ENCODE assay signal across 24 mouse cellular contexts in the genomic region with DNA sequence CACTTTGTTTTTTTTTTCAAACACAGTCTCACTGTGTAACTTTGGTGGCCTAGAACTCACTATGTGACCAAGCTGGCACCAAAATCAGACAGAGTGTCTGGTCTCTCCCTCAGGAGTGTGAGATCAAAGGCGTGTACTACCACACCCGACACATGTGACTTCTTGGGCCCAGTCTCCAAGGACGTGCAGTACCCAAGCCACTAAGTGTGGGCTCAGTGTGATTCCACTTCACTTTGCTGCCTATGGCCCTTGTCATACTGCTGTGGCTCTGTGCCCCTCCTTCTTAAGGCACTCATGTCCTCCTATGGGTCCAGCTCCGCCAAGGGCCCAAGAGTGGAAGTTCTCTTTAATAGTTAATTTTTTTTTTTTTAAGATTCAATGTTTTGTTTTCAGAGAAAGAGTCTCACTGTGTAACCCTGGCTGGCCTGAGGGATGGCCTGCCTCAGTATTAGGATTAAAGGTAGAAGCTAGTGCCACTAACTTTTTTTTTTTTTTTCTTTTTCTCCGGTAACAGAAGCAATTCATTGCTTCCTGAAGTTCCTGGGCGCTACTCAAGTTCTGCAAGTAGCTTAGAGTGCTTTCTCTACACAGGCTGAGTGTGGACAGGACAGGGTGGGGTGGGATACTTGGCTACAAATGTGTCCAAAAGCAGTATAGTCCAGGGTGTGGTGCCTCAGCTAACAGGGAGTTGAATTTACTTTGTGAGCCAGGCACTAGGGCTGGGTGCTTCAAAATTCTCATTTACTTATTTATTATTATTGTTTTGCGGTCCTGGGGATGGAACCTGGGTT. TPM values are rescaled to one million over a fixed set of nuclear protein-coding genes. Genes with fewer than 3 reads are reported as not detected.
DNase-seq lines count a peak whose midpoint lies in the region; ATAC-seq and TF ChIP-seq lines count a peak whose summit lies in the region.
"Had no signal": no experiment of that assay in that cellular context is flagged by ENCODE, and none has a peak within 500 bp of the region (broad histone marks: within the 10 kb centered on the region; RNA-seq: fewer than 3 reads in every experiment).

No protein-coding gene starts in this region.

- H3K27me3 ChIP-seq in heart, embryonic 11.5 days (ENCODE audit: control insufficient read depth, insufficient read depth, low read length) = no peaks in the 10 kb centered on the region
- no peaks in the 10 kb centered on the region for H3K27me3 ChIP-seq in E14TG2a.4 (ENCODE audit: insufficient read depth, low read length)
- H3K27me3 ChIP-seq: embryonic facial prominence, embryonic 13.5 days; forebrain, embryonic 15.5 days; heart, embryonic 13.5 days; liver, embryonic 12.5 days; neural tube, embryonic 13.5 days had no signal

- H3K9ac ChIP-seq in heart, embryonic 11.5 days (ENCODE audit: low read depth, low read length) = no peak overlapping the region
- H3K9ac ChIP-seq: embryonic facial prominence, embryonic 13.5 days; forebrain, embryonic 15.5 days; heart, embryonic 13.5 days; liver, embryonic 12.5 days; neural tube, embryonic 13.5 days had no signal

- WGBS in heart, embryonic 11.5 days (ENCODE audit: insufficient replicate concordance) = 88% methylated on average over 7 of the region's 7 CpGs

- no peaks in the 10 kb centered on the region for H3K9me3 ChIP-seq in heart, embryonic 11.5 days (replicated peaks; ENCODE audit: control insufficient read depth, low read length)
- H3K9me3 ChIP-seq in E14TG2a.4 (ENCODE audit: low read length) = no peaks in the 10 kb centered on the region
- H3K9me3 ChIP-seq: embryonic facial prominence, embryonic 13.5 days; forebrain, embryonic 15.5 days; heart, embryonic 13.5 days; hindbrain, embryonic 10.5 days; liver, embryonic 12.5 days; neural tube, embryonic 13.5 days had no signal

- no peak overlapping the region for H3K27ac ChIP-seq in heart, embryonic 11.5 days (ENCODE audit: low read depth, low read length)
- H3K27ac ChIP-seq: embryonic facial prominence, embryonic 13.5 days; forebrain, embryonic 15.5 days; heart, embryonic 13.5 days; hindbrain, embryonic 10.5 days; left cerebral cortex, adult 2 months; liver, embryonic 12.5 days; neural tube, embryonic 13.5 days had no signal

- DNase-seq in heart, adult 11 months = peak; percentile 93
- peak; percentile 81 to 86 for DNase-seq in lung, adult 18-20 months
- peak; percentile 48 for DNase-seq in lung, postnatal 14 days
- DNase-seq in neural tube, embryonic 10.5 days (ENCODE audit: extremely low spot score, low spot score) = no peak
- no peak for DNase-seq in embryo, embryonic 10.5 days (ENCODE audit: low spot score)
- DNase-seq: cerebellum, postnatal 10 days; kidney, adult 8-10 months; kidney, postnatal 25 days; left cerebral cortex, postnatal 4 days; right cerebral cortex, postnatal 14 days; spleen, adult 18-20 months; thymus, adult 2 months had no signal

- ATAC-seq in heart, embryonic 11.5 days (replicated peaks; ENCODE audit: insufficient number of reproducible peaks, low FRiP score, low TSS enrichment) = no peak
- no peak for ATAC-seq in erythroblast, adult 5-6 weeks (replicated peaks; ENCODE audit: low FRiP score, poor library complexity, severe bottlenecking)
- ATAC-seq: forebrain, embryonic 15.5 days; liver, embryonic 12.5 days had no signal

- TF ChIP-seq CTCF in E14TG2a.4 (conservative IDR thresholded peaks at IDR 0.05; ENCODE audit: low read length) = no peak

- H3K36me3 ChIP-seq in heart, embryonic 11.5 days (ENCODE audit: control insufficient read depth, insufficient read depth, low read length) = peaks cover 35% of the 10 kb centered on the region
- H3K36me3 ChIP-seq in E14TG2a.4 (ENCODE audit: insufficient read depth, low read length) = peaks cover 92% of the 10 kb centered on the region
- H3K36me3 ChIP-seq: forebrain, embryonic 15.5 days had no signal

- H3K4me2 ChIP-seq in heart, embryonic 11.5 days = no peak overlapping the region
- H3K4me2 ChIP-seq: embryonic facial prominence, embryonic 13.5 days; forebrain, embryonic 15.5 days; heart, embryonic 13.5 days; liver, embryonic 12.5 days; midbrain, embryonic 11.5 days; neural tube, embryonic 13.5 days had no signal

- peaks cover 5% of the 10 kb centered on the region; the same call in 1 of the 2 replicates for H3K4me1 ChIP-seq in heart, embryonic 11.5 days (ENCODE audit: control insufficient read depth, insufficient read depth, low read length)
- H3K4me1 ChIP-seq in E14TG2a.4 (replicated peaks; ENCODE audit: low read depth, low read length) = peaks cover 90% of the 10 kb centered on the region

- H3K4me3 ChIP-seq in heart, embryonic 11.5 days (ENCODE audit: low read depth, low read length) = no peak overlapping the region
- H3K4me3 ChIP-seq in E14TG2a.4 (replicated peaks; ENCODE audit: low read length) = peak overlapping the region; percentile 39; the same call in 1 of the 2 replicates
- H3K4me3 ChIP-seq: embryonic facial prominence, embryonic 13.5 days; forebrain, embryonic 15.5 days; heart, embryonic 13.5 days; hindbrain, embryonic 10.5 days; left cerebral cortex, adult 2 months; liver, embryonic 12.5 days; neural tube, embryonic 13.5 days had no signal

RNA-seq across cellular contexts. Expression of a gene that starts 13.8 kb away (rescaled TPM):
- polyA plus RNA-seq in heart, embryonic 11.5 days (2014; fragmentation: Nextera tagmentation; extraction: Ambion mirVana) = 8.9 and 9.0 TPM in 2 replicates
- total RNA-seq in erythroblast, adult 5-6 weeks (2015; ENCODE audit: low replicate concordance) = 1.2 TPM in 1 of 2 replicates, not detected in the other
- 0.09 TPM in 1 of 2 replicates, not detected in the other for total RNA-seq in erythroblast, adult 5-6 weeks (2017; ENCODE audit: low replicate concordance)
- total RNA-seq: monocyte, adult 5-6 weeks had no signal

RNA-seq across cellular contexts. Expression of a gene that starts 24.6 kb away (rescaled TPM):
- 90.5 and 103 TPM in 2 replicates for polyA plus RNA-seq in heart, embryonic 11.5 days (2014; fragmentation: Nextera tagmentation; extraction: Ambion mirVana)
- 28.0 and 63.8 TPM in 2 replicates for total RNA-seq in erythroblast, adult 5-6 weeks (2015; ENCODE audit: low replicate concordance)
- 23.6 and 31.9 TPM in 2 replicates for total RNA-seq in erythroblast, adult 5-6 weeks (2017; ENCODE audit: low replicate concordance)

RNA-seq across cellular contexts. Expression of a gene that starts 50.6 kb away (rescaled TPM):
- 1.1 and 1.9 TPM in 2 replicates for polyA plus RNA-seq in heart, embryonic 11.5 days (2014; fragmentation: Nextera tagmentation; extraction: Ambion mirVana)
- 1.3 TPM in 1 of 2 replicates, not detected in the other for total RNA-seq in erythroblast, adult 5-6 weeks (2015; ENCODE audit: low replicate concordance)
- total RNA-seq in erythroblast, adult 5-6 weeks (2017; ENCODE audit: low replicate concordance) = not detected in 2 replicates
- total RNA-seq: left cerebral cortex, adult 2 months; left cerebral cortex, postnatal 4 days; monocyte, adult 5-6 weeks had no signal

Comparison
In these comparisons a context has a peak if more than half of its experiments do, and no peak if none do; other contexts are left out.
1. DNase-seq: peak in heart, adult 11 months (single experiment), lung, adult 18-20 months (2 of 2) and lung, postnatal 14 days (single experiment); none in neural tube, embryonic 10.5 days (single experiment) and embryo, embryonic 10.5 days (single experiment).